Mouse (Mus musculus): ENCODE results near the gene Cpa2.

GRCm38 (mm10) chr6:30526586-30527515, 14.5 kb upstream of the Cpa2 start:
- TF ChIP-seq EP300 (optimal IDR thresholded peaks at IDR 0.05) (no peak), CTCF (IDR thresholded peaks at IDR 0.05; ENCODE audit: low read depth) (no peak; the same call in 1 of the 2 replicates)
